Mouse (Mus musculus) midbrain, embryonic 14.5 days (tissue): ENCODE results near the gene Tfr2. TPM values are rescaled to one million over a fixed set of nuclear protein-coding genes. Genes with fewer than 3 reads are reported as not detected.

Source experiments
- ATAC-seq: fragments of 200-750 bp; cut with Nextera tagmentation; 2 replicates; pipeline ENCODE4 v1.8.0; 2017; ENCODE audit warnings: moderate number of reproducible peaks, moderate library complexity; ENCODE audit not compliant: low FRiP score, low TSS enrichment
- DNase-seq: peaks from one replicate; pipeline ENCODE4 v3.0.0-alpha.2; 2015
- H3K27ac ChIP-seq: fragments of 300-500 bp; sonication (generic); replicated peaks from 2 replicates; pipeline ENCODE4 v1.5.1; 2014; ENCODE audit warnings: mild to moderate bottlenecking, low read depth, low read length, moderate library complexity
- H3K27me3 ChIP-seq: fragments of 300-500 bp; sonication (generic); 2 replicates; pipeline ENCODE4 v1.6.1; 2014; ENCODE audit warnings: low read length, control low read depth, mixed read lengths; ENCODE audit not compliant: control insufficient read depth, insufficient read depth
- H3K36me3 ChIP-seq: fragments of 300-500 bp; sonication (generic); 2 replicates; pipeline ENCODE4 v1.6.1; 2014; ENCODE audit warnings: low read length, control low read depth; ENCODE audit not compliant: control insufficient read depth, insufficient read depth
- H3K4me1 ChIP-seq: fragments of 300-500 bp; sonication (generic); 2 replicates; pipeline ENCODE4 v1.6.1; 2014; ENCODE audit warnings: mild to moderate bottlenecking, antibody characterized with exemption, low read length, control low read depth; ENCODE audit not compliant: control insufficient read depth, insufficient read depth
- H3K4me2 ChIP-seq: fragments of 300-500 bp; sonication (generic); 2 replicates; pipeline ENCODE4 v1.6.1; 2014; ENCODE audit warnings: mild to moderate bottlenecking, low read length, moderate library complexity
- H3K4me3 ChIP-seq: fragments of 300-500 bp; sonication (generic); replicated peaks from 2 replicates; pipeline ENCODE4 v1.5.1; 2014; ENCODE audit warnings: low read depth, low read length
- H3K9ac ChIP-seq: fragments of 300-500 bp; sonication (generic); replicated peaks from 2 replicates; pipeline ENCODE4 v1.6.1; 2014; ENCODE audit warnings: mild to moderate bottlenecking, low read length, moderate library complexity
- H3K9me3 ChIP-seq: fragments of 300-500 bp; sonication (generic); 2 replicates; pipeline ENCODE4 v1.6.1; 2016; ENCODE audit warnings: low read length, control low read depth, mixed read lengths; ENCODE audit not compliant: control insufficient read depth
- WGBS: fragments of 180-500 bp; shearing (Covaris S2); extraction: QIAGEN DNeasy Blood & Tissue Kit; methylation state at CpG from one replicate; pipeline ENCODE4 v1.1.7; 2014; 5-methylcytosine and 5-hydroxymethylcytosine counted together
- polyA plus RNA-seq: library from polyadenylated mRNA; unstranded; fragments of >200 nt; fragmentation: Nextera tagmentation; extraction: Ambion mirVana; gene quantifications from 2 replicates; pipeline ENCODE4 v1.2.1, GENCODE M21; 2014

Tfr2 gene
- polyA plus RNA-seq, 1 experiment from 2014 or later, result 4.0 TPM

GRCm38 (mm10) chr5:137582702-137583101 is 13.1 kb downstream of the Tfr2 start:
- ATAC-seq, result no peak
- Histone ChIP-seq H3K9ac (peak overlapping the region; percentile 55), H3K4me3 (peak overlapping the region; percentile 33; the same call in 1 of the 2 replicates)

GRCm38 (mm10) chr5:137583670-137584169 is 14.1 kb downstream of the Tfr2 start:
- H3K4me3 ChIP-seq, result peak overlapping the region; percentile 33
- no peaks in the 10 kb centered on the region for H3K9me3 ChIP-seq
- DNase-seq (peak; percentile 88), ATAC-seq (peak; percentile 70)
- H3K27ac ChIP-seq, result peak overlapping the region; percentile 85
- peak overlapping the region; percentile 57 for H3K4me2 ChIP-seq
- H3K9ac ChIP-seq, result peak overlapping the region; percentile 55
- WGBS, result 15% methylated on average over 27 of the region's 27 CpGs
- no peaks in the 10 kb centered on the region; the same call in 1 of the 2 replicates for H3K27me3 ChIP-seq
- no peaks in the 10 kb centered on the region for H3K36me3 ChIP-seq
- H3K4me1 ChIP-seq, result 0 out of 2 replicates have a peak, but pooled peaks cover 12% of the 10 kb centered on the region

More at GRCm38 (mm10) chr5:137582702-137583101, 13.1 kb downstream of the Tfr2 start:
- Histone ChIP-seq H3K9me3 (no peaks in the 10 kb centered on the region), H3K4me1 (0 out of 2 replicates have a peak, but pooled peaks cover 12% of the 10 kb centered on the region), H3K36me3 (no peaks in the 10 kb centered on the region), H3K27ac (no peak overlapping the region), H3K27me3 (no peaks in the 10 kb centered on the region; the same call in 1 of the 2 replicates), H3K4me2 (peak overlapping the region; percentile 57)
- 40% methylated on average over 8 of the region's 8 CpGs for WGBS
- no peak for DNase-seq

- DNase-seq (peak; percentile 77), ATAC-seq (no peak)
- Histone ChIP-seq H3K27ac (no peak overlapping the region), H3K9me3 (no peaks in the 10 kb centered on the region), H3K4me1 (0 out of 2 replicates have a peak, but pooled peaks cover 12% of the 10 kb centered on the region), H3K4me3 (no peak overlapping the region), H3K27me3 (no peaks in the 10 kb centered on the region; the same call in 1 of the 2 replicates), H3K4me2 (no peak overlapping the region), H3K9ac (no peak overlapping the region), H3K36me3 (no peaks in the 10 kb centered on the region)
- WGBS, result 33% methylated on average over 8 of the region's 8 CpGs
Measured at GRCm38 (mm10) chr5:137584976-137585375, 15.3 kb downstream of the Tfr2 start.

GRCm38 (mm10) chr5:137590507-137590906 is 20.9 kb downstream of the Tfr2 start:
- no peaks in the 10 kb centered on the region for H3K9me3 ChIP-seq
- WGBS, result 85% methylated on average over 5 of the region's 5 CpGs
- no peak overlapping the region for H3K9ac ChIP-seq
- H3K4me3 ChIP-seq, result no peak overlapping the region
- no peaks in the 10 kb centered on the region for H3K4me1 ChIP-seq
- ATAC-seq (no peak), DNase-seq (no peak)
- no peaks in the 10 kb centered on the region for H3K27me3 ChIP-seq
- no peaks in the 10 kb centered on the region for H3K36me3 ChIP-seq
- H3K4me2 ChIP-seq, result no peak overlapping the region
- no peak overlapping the region for H3K27ac ChIP-seq

GRCm38 (mm10) chr5:137595921-137596320 is 26.3 kb downstream of the Tfr2 start:
- Histone ChIP-seq H3K4me2 (no peak overlapping the region), H3K36me3 (peaks cover 10% of the 10 kb centered on the region), H3K27me3 (no peaks in the 10 kb centered on the region), H3K27ac (no peak overlapping the region), H3K4me3 (no peak overlapping the region), H3K9me3 (no peaks in the 10 kb centered on the region), H3K9ac (no peak overlapping the region), H3K4me1 (peaks cover 11% of the 10 kb centered on the region)
- ATAC-seq, result no peak
- DNase-seq, result no peak
- WGBS, result 55% methylated on average over 7 of the region's 7 CpGs

GRCm38 (mm10) chr5:137596601-137597261 is 27.1 kb downstream of the Tfr2 start:
- Histone ChIP-seq H3K9me3 (no peaks in the 10 kb centered on the region), H3K36me3 (peaks cover 10% of the 10 kb centered on the region), H3K27me3 (no peaks in the 10 kb centered on the region), H3K4me2 (peak overlapping the region; percentile 33; the same call in 1 of the 2 replicates), H3K4me3 (peak overlapping the region; percentile 9; the same call in 1 of the 2 replicates), H3K27ac (no peak overlapping the region), H3K4me1 (peaks cover 11% of the 10 kb centered on the region), H3K9ac (no peak overlapping the region)
- ATAC-seq (no peak), DNase-seq (no peak)
- WGBS, result 36% methylated on average over 30 of the region's 30 CpGs

- Histone ChIP-seq H3K27ac (no peak overlapping the region), H3K4me2 (no peak overlapping the region), H3K27me3 (no peaks in the 10 kb centered on the region), H3K4me3 (no peak overlapping the region), H3K9me3 (no peaks in the 10 kb centered on the region), H3K4me1 (peaks cover 11% of the 10 kb centered on the region), H3K9ac (no peak overlapping the region), H3K36me3 (peaks cover 10% of the 10 kb centered on the region)
- no peak for DNase-seq
- ATAC-seq, result no peak
- 98% methylated on average over 6 of the region's 6 CpGs for WGBS
Measured at GRCm38 (mm10) chr5:137597625-137598024, 28.0 kb downstream of the Tfr2 start.

GRCm38 (mm10) chr5:137598100-137598826 is 28.6 kb downstream of the Tfr2 start:
- Histone ChIP-seq H3K27ac (no peak overlapping the region), H3K9ac (no peak overlapping the region), H3K4me2 (no peak overlapping the region), H3K4me3 (no peak overlapping the region), H3K27me3 (no peaks in the 10 kb centered on the region), H3K4me1 (peaks cover 11% of the 10 kb centered on the region), H3K36me3 (peaks cover 10% of the 10 kb centered on the region), H3K9me3 (no peaks in the 10 kb centered on the region)
- WGBS, result 85% methylated on average over 2 of the region's 2 CpGs
- ATAC-seq (no peak), DNase-seq (no peak)
